Mouse (Mus musculus): ENCODE measurements around the gene Rps8. TPM values are rescaled to one million over a fixed set of nuclear protein-coding genes. Genes with fewer than 3 reads are reported as not detected.

Rps8 gene
- polyA plus RNA-seq, 2 experiments: 915 to 935 TPM

- TF ChIP-seq EP300 (IDR thresholded peaks at IDR 0.05; ENCODE audit: low read depth) (no peak), CTCF (IDR thresholded peaks at IDR 0.05; ENCODE audit: low read depth) (peak; percentile 17; the same call in 1 of the 2 replicates)
- peaks cover 6 to 13% of the 10 kb centered on the region in 2 experiments for H3K4me1 ChIP-seq (replicated peaks; ENCODE audit: control insufficient read depth in 2 of 2, insufficient read depth in 2 of 2, low read length in 1 of 2)
- ATAC-seq (ENCODE audit: insufficient read depth) (0 out of 2 replicates have a peak, but pooled peaks have one; percentile 6), DNase-seq (ENCODE audit: low read depth in 3 of 3, low spot score in 3 of 3) (no peak)
- peaks cover 47% of the 10 kb centered on the region for H3K36me3 ChIP-seq (replicated peaks; ENCODE audit: control insufficient read depth, insufficient read depth, low read depth)
- WGBS (ENCODE audit: insufficient replicate concordance): 55% methylated on average over 6 of the region's 6 CpGs
- H3K4me3 ChIP-seq (ENCODE audit: insufficient read depth in 1 of 2, low read depth in 2 of 2, low read length in 2 of 2): no peak overlapping the region
- H3K4me2 ChIP-seq (ENCODE audit: low read depth): no peak overlapping the region
- no peak overlapping the region for H3K9ac ChIP-seq (replicated peaks)
- H3K27ac ChIP-seq: no peak overlapping the region
- no peaks in the 10 kb centered on the region for H3K9me3 ChIP-seq (ENCODE audit: control insufficient read depth, low read length)
- H3K27me3 ChIP-seq (ENCODE audit: control insufficient read depth, insufficient read depth, low read length): no peaks in the 10 kb centered on the region
Measured at GRCm38 (mm10) chr4:117149291-117150211, 6.5 kb downstream of the Rps8 start.

GRCm38 (mm10) chr4:117148815-117149214, 7.2 kb downstream of the Rps8 start:
- Histone ChIP-seq H3K9ac (replicated peaks) (no peak overlapping the region), H3K27ac (no peak overlapping the region), H3K9me3 (ENCODE audit: control insufficient read depth, low read length) (no peaks in the 10 kb centered on the region), H3K4me1 (replicated peaks; ENCODE audit: control insufficient read depth in 2 of 2, insufficient read depth in 2 of 2, low read length in 1 of 2) (peaks cover 6 to 10% of the 10 kb centered on the region in 2 experiments), H3K4me3 (ENCODE audit: insufficient read depth in 1 of 2, low read depth in 2 of 2, low read length in 2 of 2) (no peak overlapping the region), H3K4me2 (ENCODE audit: low read depth) (no peak overlapping the region), H3K27me3 (ENCODE audit: control insufficient read depth, insufficient read depth, low read length) (no peaks in the 10 kb centered on the region), H3K36me3 (replicated peaks; ENCODE audit: control insufficient read depth, insufficient read depth, low read depth) (peaks cover 40% of the 10 kb centered on the region)
- DNase-seq (ENCODE audit: low read depth in 3 of 3, low spot score in 3 of 3): no peak
- no peak for ATAC-seq (ENCODE audit: insufficient read depth)
- TF ChIP-seq EP300 (IDR thresholded peaks at IDR 0.05; ENCODE audit: low read depth) (no peak), CTCF (IDR thresholded peaks at IDR 0.05; ENCODE audit: low read depth) (no peak)
- 74% methylated on average over 24 of the region's 24 CpGs for WGBS (ENCODE audit: insufficient replicate concordance)

GRCm38 (mm10) chr4:117148047-117148713, 7.9 kb downstream of the Rps8 start:
- ATAC-seq (ENCODE audit: insufficient read depth) (no peak), DNase-seq (ENCODE audit: low read depth in 3 of 3, low spot score in 3 of 3) (no peak)
- H3K9ac ChIP-seq (replicated peaks): no peak overlapping the region
- WGBS (ENCODE audit: insufficient replicate concordance): 72% methylated on average over 18 of the region's 18 CpGs
- H3K4me2 ChIP-seq (ENCODE audit: low read depth): no peak overlapping the region
- H3K36me3 ChIP-seq (replicated peaks; ENCODE audit: control insufficient read depth, insufficient read depth, low read depth): peaks cover 33% of the 10 kb centered on the region
- no peak overlapping the region for H3K27ac ChIP-seq
- H3K4me1 ChIP-seq (replicated peaks; ENCODE audit: control insufficient read depth in 2 of 2, insufficient read depth in 2 of 2, low read length in 1 of 2): peaks cover 4 to 5% of the 10 kb centered on the region in 2 experiments
- H3K9me3 ChIP-seq (ENCODE audit: control insufficient read depth, low read length): no peaks in the 10 kb centered on the region
- no peaks in the 10 kb centered on the region for H3K27me3 ChIP-seq (ENCODE audit: control insufficient read depth, insufficient read depth, low read length)
- no peak overlapping the region for H3K4me3 ChIP-seq (ENCODE audit: insufficient read depth in 1 of 2, low read depth in 2 of 2, low read length in 2 of 2)
- TF ChIP-seq EP300 (IDR thresholded peaks at IDR 0.05; ENCODE audit: low read depth) (no peak), CTCF (IDR thresholded peaks at IDR 0.05; ENCODE audit: low read depth) (no peak)

- no peaks in the 10 kb centered on the region for H3K27me3 ChIP-seq (ENCODE audit: control insufficient read depth, insufficient read depth, low read length)
- H3K9ac ChIP-seq (replicated peaks): no peak overlapping the region
- ATAC-seq (ENCODE audit: insufficient read depth) (peak; percentile 27; the same call in 1 of the 2 replicates), DNase-seq (ENCODE audit: low read depth in 3 of 3, low spot score in 3 of 3) (peak; percentile 80 to 89 (median 84))
- H3K4me1 ChIP-seq (replicated peaks; ENCODE audit: control insufficient read depth in 2 of 2, insufficient read depth in 2 of 2, low read length in 1 of 2): no peaks in the 10 kb centered on the region
- peaks cover 16% of the 10 kb centered on the region for H3K36me3 ChIP-seq (replicated peaks; ENCODE audit: control insufficient read depth, insufficient read depth, low read depth)
- 37% methylated on average over 15 of the region's 15 CpGs for WGBS (ENCODE audit: insufficient replicate concordance)
- H3K4me2 ChIP-seq (ENCODE audit: low read depth): no peak overlapping the region
- no peak overlapping the region for H3K27ac ChIP-seq
- TF ChIP-seq CTCF (IDR thresholded peaks at IDR 0.05; ENCODE audit: low read depth) (peak; percentile 99), EP300 (IDR thresholded peaks at IDR 0.05; ENCODE audit: low read depth) (no peak)
- H3K9me3 ChIP-seq (ENCODE audit: control insufficient read depth, low read length): no peaks in the 10 kb centered on the region
- no peak overlapping the region for H3K4me3 ChIP-seq (ENCODE audit: insufficient read depth in 1 of 2, low read depth in 2 of 2, low read length in 2 of 2)
Measured at GRCm38 (mm10) chr4:117146176-117146575, 9.9 kb downstream of the Rps8 start.

GRCm38 (mm10) chr4:117145248-117145647, 10.8 kb downstream of the Rps8 start:
- Histone ChIP-seq H3K9me3 (ENCODE audit: control insufficient read depth, low read length) (no peaks in the 10 kb centered on the region), H3K4me2 (ENCODE audit: low read depth) (no peak overlapping the region), H3K9ac (replicated peaks) (no peak overlapping the region), H3K4me3 (ENCODE audit: insufficient read depth in 1 of 2, low read depth in 2 of 2, low read length in 2 of 2) (no peak overlapping the region), H3K27ac (no peak overlapping the region), H3K4me1 (replicated peaks; ENCODE audit: control insufficient read depth in 2 of 2, insufficient read depth in 2 of 2, low read length in 1 of 2) (no peaks in the 10 kb centered on the region), H3K27me3 (ENCODE audit: control insufficient read depth, insufficient read depth, low read length) (no peaks in the 10 kb centered on the region), H3K36me3 (replicated peaks; ENCODE audit: control insufficient read depth, insufficient read depth, low read depth) (peaks cover 7% of the 10 kb centered on the region)
- WGBS (ENCODE audit: insufficient replicate concordance): 84% methylated on average over 13 of the region's 13 CpGs
- no peak for DNase-seq (ENCODE audit: low read depth in 3 of 3, low spot score in 3 of 3)
- TF ChIP-seq CTCF (IDR thresholded peaks at IDR 0.05; ENCODE audit: low read depth) (no peak), EP300 (IDR thresholded peaks at IDR 0.05; ENCODE audit: low read depth) (no peak)
- ATAC-seq (ENCODE audit: insufficient read depth): no peak
